ENCODE assay signal across 8 mouse cellular contexts in the genomic region with DNA sequence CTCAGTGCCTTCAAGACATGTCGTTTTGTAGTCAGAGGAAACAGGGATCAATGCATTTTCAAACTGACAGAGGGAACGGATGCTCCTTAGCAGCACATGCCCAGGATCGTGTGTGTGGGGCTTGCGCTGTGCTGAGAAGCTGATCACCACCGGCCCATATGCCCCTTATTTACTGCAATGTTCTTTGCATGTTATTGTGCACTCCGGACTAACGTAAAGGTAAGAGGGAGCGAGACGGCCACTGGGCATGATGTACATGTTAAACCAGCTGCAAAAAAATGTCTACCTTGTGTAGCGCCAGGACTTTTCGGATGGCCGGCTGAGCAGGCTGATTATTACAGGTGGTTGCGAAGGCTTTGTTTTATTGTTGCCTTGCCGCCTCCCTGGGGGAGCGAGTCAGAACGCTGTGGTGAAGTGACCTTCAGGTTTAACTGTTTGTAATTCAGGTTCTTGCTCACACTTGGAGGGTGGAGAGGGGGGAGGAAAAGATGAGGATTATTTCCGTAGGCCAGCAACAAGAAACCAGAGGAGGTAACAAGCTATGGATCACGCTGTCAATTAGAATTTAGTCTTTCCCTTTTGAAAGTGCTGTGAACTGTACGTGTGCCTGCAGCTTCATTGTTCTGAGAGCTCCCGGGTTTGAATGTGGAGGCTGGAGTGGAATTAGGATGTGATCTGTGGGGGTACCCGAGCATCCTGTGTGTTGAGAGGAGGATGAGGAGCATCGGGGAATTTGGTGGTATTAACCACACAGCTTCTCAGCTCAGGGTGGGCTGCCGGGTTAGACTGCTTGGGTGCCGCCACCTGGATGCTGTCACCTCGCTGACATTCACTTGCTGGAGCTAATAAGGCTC.
DNase-seq lines count a peak whose midpoint lies in the region; ATAC-seq and TF ChIP-seq lines count a peak whose summit lies in the region.

No protein-coding gene starts in this region.

- peak overlapping the region; percentile 37 for H3K4me3 ChIP-seq in heart, embryonic 12.5 days
- peak overlapping the region; percentile 48 for H3K4me3 ChIP-seq in embryonic facial prominence, embryonic 10.5 days
- peak overlapping the region; percentile 47 for H3K4me3 ChIP-seq in hindbrain, postnatal 0 days (ENCODE audit: low read length)
- peak overlapping the region; percentile 27 for H3K4me3 ChIP-seq in midbrain, embryonic 11.5 days (ENCODE audit: low read depth, low read length)
- no peak overlapping the region; the same call in 1 of the 2 replicates for H3K4me3 ChIP-seq in stomach, postnatal 0 days (ENCODE audit: low read depth, low read length)
- no peak overlapping the region for H3K4me3 ChIP-seq in liver, embryonic 12.5 days

- 0 out of 2 replicates have a peak overlapping the region, but pooled peaks have one; percentile 31 for H3K9ac ChIP-seq in heart, embryonic 12.5 days
- peak overlapping the region; percentile 46 for H3K9ac ChIP-seq in hindbrain, postnatal 0 days (replicated peaks; ENCODE audit: low read length)
- peak overlapping the region; percentile 44 for H3K9ac ChIP-seq in midbrain, embryonic 11.5 days (ENCODE audit: low read length)
- H3K9ac ChIP-seq in stomach, postnatal 0 days (ENCODE audit: low read length), result no peak overlapping the region
- no peak overlapping the region for H3K9ac ChIP-seq in liver, embryonic 12.5 days

- WGBS in heart, embryonic 12.5 days, result 20% methylated on average over 25 of the region's 25 CpGs
- WGBS in embryonic facial prominence, embryonic 10.5 days, result 13% methylated on average over 25 of the region's 25 CpGs
- WGBS in hindbrain, postnatal 0 days, result 5% methylated on average over 25 of the region's 25 CpGs
- 12% methylated on average over 25 of the region's 25 CpGs for WGBS in midbrain, embryonic 11.5 days
- 17% methylated on average over 25 of the region's 25 CpGs for WGBS in stomach, postnatal 0 days
- 19% methylated on average over 25 of the region's 25 CpGs for WGBS in liver, embryonic 12.5 days (ENCODE audit: insufficient replicate concordance)

- no peaks in the 10 kb centered on the region for H3K9me3 ChIP-seq in heart, embryonic 12.5 days (replicated peaks)
- no peaks in the 10 kb centered on the region for H3K9me3 ChIP-seq in embryonic facial prominence, embryonic 10.5 days
- no peaks in the 10 kb centered on the region for H3K9me3 ChIP-seq in hindbrain, postnatal 0 days (ENCODE audit: low read length)
- no peaks in the 10 kb centered on the region for H3K9me3 ChIP-seq in midbrain, embryonic 11.5 days (ENCODE audit: control insufficient read depth, low read length)
- no peaks in the 10 kb centered on the region for H3K9me3 ChIP-seq in stomach, postnatal 0 days (ENCODE audit: control insufficient read depth, low read length)
- H3K9me3 ChIP-seq in liver, embryonic 12.5 days (replicated peaks), result no peaks in the 10 kb centered on the region

- no peak for TF ChIP-seq CTCF in hindbrain, postnatal 0 days (IDR thresholded peaks at IDR 0.05; ENCODE audit: low read depth)
- TF ChIP-seq CTCF in stomach, postnatal 0 days (IDR thresholded peaks at IDR 0.05; ENCODE audit: low read depth), result no peak

- peaks cover 9% of the 10 kb centered on the region; the same call in 1 of the 2 replicates for H3K27me3 ChIP-seq in heart, embryonic 12.5 days (replicated peaks)
- peaks cover 29% of the 10 kb centered on the region for H3K27me3 ChIP-seq in embryonic facial prominence, embryonic 10.5 days (replicated peaks; ENCODE audit: low read depth, poor library complexity, severe bottlenecking)
- H3K27me3 ChIP-seq in hindbrain, postnatal 0 days (ENCODE audit: insufficient read depth, low read length), result no peaks in the 10 kb centered on the region
- peaks cover 5% of the 10 kb centered on the region for H3K27me3 ChIP-seq in midbrain, embryonic 11.5 days (ENCODE audit: control insufficient read depth, insufficient read depth, low read length)
- no peaks in the 10 kb centered on the region for H3K27me3 ChIP-seq in stomach, postnatal 0 days (ENCODE audit: control insufficient read depth, insufficient read depth, low read length)
- H3K27me3 ChIP-seq in liver, embryonic 12.5 days (replicated peaks), result peaks cover 13% of the 10 kb centered on the region

- H3K4me1 ChIP-seq in heart, embryonic 12.5 days (replicated peaks), result 0 out of 2 replicates have a peak, but pooled peaks cover 9% of the 10 kb centered on the region
- H3K4me1 ChIP-seq in embryonic facial prominence, embryonic 10.5 days, result peaks cover 12% of the 10 kb centered on the region
- H3K4me1 ChIP-seq in hindbrain, postnatal 0 days (ENCODE audit: insufficient read depth, low read length), result peaks cover 4% of the 10 kb centered on the region; the same call in 1 of the 2 replicates
- no peaks in the 10 kb centered on the region for H3K4me1 ChIP-seq in midbrain, embryonic 11.5 days (ENCODE audit: control insufficient read depth, insufficient read depth, low read length)
- H3K4me1 ChIP-seq in stomach, postnatal 0 days (replicated peaks; ENCODE audit: control insufficient read depth, insufficient read depth), result no peaks in the 10 kb centered on the region
- H3K4me1 ChIP-seq in liver, embryonic 12.5 days, result no peaks in the 10 kb centered on the region

- no peak for ATAC-seq in heart, embryonic 12.5 days (ENCODE audit: insufficient number of reproducible peaks, low FRiP score)
- peak; percentile 76 for ATAC-seq in hindbrain, postnatal 0 days
- ATAC-seq in midbrain, embryonic 11.5 days (ENCODE audit: low FRiP score), result peak; percentile 75
- ATAC-seq in stomach, postnatal 0 days (ENCODE audit: low FRiP score, low TSS enrichment), result no peak
- no peak for ATAC-seq in liver, embryonic 12.5 days

- peak overlapping the region; percentile 62 for H3K4me2 ChIP-seq in heart, embryonic 12.5 days
- peak overlapping the region; percentile 82 for H3K4me2 ChIP-seq in hindbrain, postnatal 0 days (ENCODE audit: low read depth, low read length)
- H3K4me2 ChIP-seq in midbrain, embryonic 11.5 days, result peak overlapping the region; percentile 57
- H3K4me2 ChIP-seq in stomach, postnatal 0 days (replicated peaks; ENCODE audit: low read depth), result 0 out of 2 replicates have a peak overlapping the region, but pooled peaks have one; percentile 14
- H3K4me2 ChIP-seq in liver, embryonic 12.5 days, result no peak overlapping the region

- H3K36me3 ChIP-seq in heart, embryonic 12.5 days, result no peaks in the 10 kb centered on the region
- no peaks in the 10 kb centered on the region for H3K36me3 ChIP-seq in embryonic facial prominence, embryonic 10.5 days (replicated peaks)
- no peaks in the 10 kb centered on the region for H3K36me3 ChIP-seq in hindbrain, postnatal 0 days (ENCODE audit: insufficient read depth, low read length)
- no peaks in the 10 kb centered on the region for H3K36me3 ChIP-seq in midbrain, embryonic 11.5 days (ENCODE audit: control insufficient read depth, insufficient read depth, low read length)
- no peaks in the 10 kb centered on the region for H3K36me3 ChIP-seq in stomach, postnatal 0 days (ENCODE audit: control insufficient read depth, insufficient read depth, low read length)
- H3K36me3 ChIP-seq in liver, embryonic 12.5 days, result no peaks in the 10 kb centered on the region

- no peak overlapping the region for H3K27ac ChIP-seq in heart, embryonic 12.5 days (ENCODE audit: poor library complexity, severe bottlenecking)
- H3K27ac ChIP-seq in embryonic facial prominence, embryonic 10.5 days (replicated peaks), result no peak overlapping the region
- H3K27ac ChIP-seq in hindbrain, postnatal 0 days, result peak overlapping the region; percentile 64
- no peak overlapping the region for H3K27ac ChIP-seq in midbrain, embryonic 11.5 days (ENCODE audit: low read depth, low read length)
- H3K27ac ChIP-seq in stomach, postnatal 0 days (replicated peaks), result no peak overlapping the region
- no peak overlapping the region for H3K27ac ChIP-seq in liver, embryonic 12.5 days

- no peak for TF ChIP-seq EP300 in stomach, postnatal 0 days (optimal IDR thresholded peaks at IDR 0.05)

- no peak for DNase-seq in heart, adult 11 months
- peak; percentile 14 for DNase-seq in embryonic facial prominence, embryonic 10.5 days (ENCODE audit: low spot score)
- DNase-seq in hindbrain, postnatal 0 days (ENCODE audit: low spot score), result peak; percentile 45
- DNase-seq in midbrain, embryonic 11.5 days (ENCODE audit: low spot score, missing footprints), result peak; percentile 87
- no peak for DNase-seq in stomach, postnatal 0 days (ENCODE audit: low spot score)
- no peak for DNase-seq in thymus, postnatal 0 days (ENCODE audit: low spot score)

Comparison
In these comparisons a context has a peak if more than half of its experiments do, and no peak if none do; other contexts are left out.
1. ATAC-seq: peak in hindbrain, postnatal 0 days (single experiment) and midbrain, embryonic 11.5 days (single experiment); none in heart, embryonic 12.5 days (single experiment), stomach, postnatal 0 days (single experiment) and liver, embryonic 12.5 days (single experiment).
2. H3K4me3 ChIP-seq: peak in heart, embryonic 12.5 days (single experiment), embryonic facial prominence, embryonic 10.5 days (single experiment), hindbrain, postnatal 0 days (single experiment) and midbrain, embryonic 11.5 days (single experiment); none in stomach, postnatal 0 days (single experiment) and liver, embryonic 12.5 days (single experiment).
3. H3K9ac ChIP-seq: peak in heart, embryonic 12.5 days (single experiment), hindbrain, postnatal 0 days (single experiment) and midbrain, embryonic 11.5 days (single experiment); none in stomach, postnatal 0 days (single experiment) and liver, embryonic 12.5 days (single experiment).
4. DNase-seq: peak in embryonic facial prominence, embryonic 10.5 days (single experiment), hindbrain, postnatal 0 days (single experiment) and midbrain, embryonic 11.5 days (single experiment); none in heart, adult 11 months (single experiment), stomach, postnatal 0 days (single experiment) and thymus, postnatal 0 days (single experiment).